Mouse (Mus musculus) forebrain, embryonic 11.5 days (tissue): Measurements from ENCODE around the gene Arl8a. TPM values are rescaled to one million over a fixed set of nuclear protein-coding genes. Genes with fewer than 3 reads are reported as not detected.
"Not testable (repeated sequence)": the region's sequence is repeated elsewhere in the genome, so short reads cannot be mapped to it uniquely, and the experiment has no call there.

Source experiments
- ATAC-seq: fragments of 200-750 bp; cut with Nextera tagmentation; replicated peaks from 2 replicates; pipeline ENCODE4 v1.8.0; 2017; ENCODE audit warnings: moderate TSS enrichment; ENCODE audit not compliant: low FRiP score
- DNase-seq: peaks from one replicate; pipeline ENCODE4 v3.0.0-alpha.2; 2017; ENCODE audit warnings: low spot score
- H3K27ac ChIP-seq: fragments of 300-500 bp; sonication (generic); 2 replicates; pipeline ENCODE4 v1.5.1; 2014; ENCODE audit warnings: low read depth, low read length
- H3K27me3 ChIP-seq: fragments of 300-500 bp; sonication (generic); 2 replicates; pipeline ENCODE4 v1.6.1; 2014; ENCODE audit warnings: mild to moderate bottlenecking, low read length, mixed read lengths; ENCODE audit not compliant: control insufficient read depth, insufficient read depth
- H3K36me3 ChIP-seq: fragments of 300-500 bp; sonication (generic); 2 replicates; pipeline ENCODE4 v1.6.1; 2014; ENCODE audit warnings: mild to moderate bottlenecking, low read length, moderate library complexity, mixed read lengths; ENCODE audit not compliant: control insufficient read depth, insufficient read depth
- H3K4me1 ChIP-seq: fragments of 300-500 bp; sonication (generic); replicated peaks from 2 replicates; pipeline ENCODE4 v1.6.1; 2014; ENCODE audit warnings: low read length, mixed read lengths; ENCODE audit not compliant: control insufficient read depth, insufficient read depth
- H3K4me2 ChIP-seq: fragments of 300-500 bp; sonication (generic); 2 replicates; pipeline ENCODE4 v1.6.1; 2014; ENCODE audit warnings: low read depth, mild to moderate bottlenecking, low read length, moderate library complexity, mixed read lengths; ENCODE audit not compliant: severe bottlenecking
- H3K4me3 ChIP-seq: fragments of 300-500 bp; sonication (generic); 2 replicates; pipeline ENCODE4 v1.5.1; 2014; ENCODE audit warnings: low read depth, low read length
- H3K9ac ChIP-seq: fragments of 300-500 bp; sonication (generic); 2 replicates; pipeline ENCODE4 v1.6.1; 2014; ENCODE audit warnings: low read length
- H3K9me3 ChIP-seq: fragments of 300-500 bp; sonication (generic); 2 replicates; pipeline ENCODE4 v1.6.1; 2016; ENCODE audit warnings: low read length, mixed read lengths; ENCODE audit not compliant: control insufficient read depth
- WGBS: fragments of 180-500 bp; shearing (Covaris S2); extraction: QIAGEN DNeasy Blood & Tissue Kit; methylation state at CpG from one replicate; pipeline ENCODE4 v1.1.7; 2014; 5-methylcytosine and 5-hydroxymethylcytosine counted together
- polyA plus RNA-seq: library from polyadenylated mRNA; unstranded; fragments of >200 nt; fragmentation: Nextera tagmentation; extraction: Ambion mirVana; gene quantifications from 2 replicates; pipeline ENCODE4 v1.2.1, GENCODE M21; 2014

The Arl8a gene
- polyA plus RNA-seq, 1 experiment from 2014 or later = 67.9 TPM

GRCm38 (mm10) chr1:135188197-135188596 is 41.6 kb downstream of the Arl8a start:
- Histone ChIP-seq H3K27ac (no peak overlapping the region), H3K4me1 (no peaks in the 10 kb centered on the region), H3K9ac (no peak overlapping the region), H3K4me3 (no peak overlapping the region), H3K36me3 (no peaks in the 10 kb centered on the region), H3K4me2 (no peak overlapping the region), H3K27me3 (no peaks in the 10 kb centered on the region), H3K9me3 (no peaks in the 10 kb centered on the region)
- no peak for ATAC-seq
- WGBS = 23% methylated on average over 3 of the region's 3 CpGs
- no peak for DNase-seq

GRCm38 (mm10) chr1:135189186-135189585 is 42.6 kb downstream of the Arl8a start:
- Histone ChIP-seq H3K4me1 (no peaks in the 10 kb centered on the region), H3K4me2 (no peak overlapping the region), H3K9me3 (no peaks in the 10 kb centered on the region), H3K27ac (no peak overlapping the region), H3K36me3 (no peaks in the 10 kb centered on the region), H3K9ac (no peak overlapping the region), H3K27me3 (no peaks in the 10 kb centered on the region), H3K4me3 (no peak overlapping the region)
- DNase-seq = no peak
- no peak for ATAC-seq
- 90% methylated on average over 4 of the region's 4 CpGs for WGBS

DNA sequence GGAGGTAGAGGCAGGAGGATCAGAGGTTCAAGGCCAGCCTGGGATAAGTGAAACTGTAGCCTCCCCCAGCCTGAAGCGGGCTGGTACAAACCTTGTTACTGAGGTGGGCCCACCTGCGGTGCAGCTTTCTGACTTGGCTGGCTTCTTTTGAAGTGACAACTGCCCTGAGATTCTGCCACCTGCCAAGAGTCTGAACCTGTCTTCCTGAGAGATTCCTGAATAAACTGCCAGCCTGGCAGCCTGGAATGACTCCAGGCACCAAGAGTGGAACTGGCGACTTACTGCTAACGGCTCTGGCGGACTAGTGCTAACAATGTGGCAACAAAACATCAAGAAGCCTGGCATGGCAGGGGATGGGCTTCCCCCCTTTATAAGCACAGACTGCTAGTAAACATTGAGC is 47.7 kb downstream of the Arl8a start:
- ATAC-seq, H3K36me3 ChIP-seq, H3K4me3 ChIP-seq, H3K9me3 ChIP-seq, H3K4me2 ChIP-seq, H3K27ac ChIP-seq, H3K9ac ChIP-seq, H3K27me3 ChIP-seq, H3K4me1 ChIP-seq: not testable (repeated sequence)
- DNase-seq = peak; percentile 38
- 74% methylated on average over 5 of the region's 5 CpGs for WGBS

DNA sequence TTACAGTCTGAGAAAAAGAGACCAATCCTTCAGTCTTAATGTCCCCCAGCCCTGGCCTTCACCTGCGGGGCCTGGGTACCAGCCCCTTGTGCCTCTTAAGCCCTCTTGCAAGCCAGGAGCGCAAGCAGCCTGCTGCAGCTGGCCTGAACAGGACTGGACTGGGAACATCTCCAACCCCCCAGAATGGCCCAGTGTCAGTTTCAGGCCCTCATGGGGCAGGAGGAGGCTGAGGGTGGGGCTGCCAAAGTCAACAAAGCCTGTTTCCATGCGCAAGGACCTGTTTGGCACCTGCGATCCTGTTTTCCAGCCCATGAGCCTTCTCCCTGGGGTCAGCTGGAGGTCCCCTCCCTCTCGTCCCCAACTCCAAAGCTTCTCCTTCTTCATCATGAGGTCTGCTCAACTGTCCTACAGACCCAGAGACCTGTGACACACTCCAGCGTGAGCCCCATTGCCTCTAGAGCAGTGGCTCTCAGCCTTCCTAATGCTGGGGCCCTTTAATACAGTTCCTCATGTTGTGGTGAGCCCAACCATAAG is 49.4 kb downstream of the Arl8a start:
- no peak overlapping the region for H3K9ac ChIP-seq
- no peak overlapping the region for H3K4me2 ChIP-seq
- H3K27me3 ChIP-seq = no peaks in the 10 kb centered on the region
- 85% methylated on average over 6 of the region's 6 CpGs for WGBS
- no peak overlapping the region for H3K4me3 ChIP-seq
- DNase-seq = peak; percentile 43
- H3K4me1 ChIP-seq = peaks cover 12% of the 10 kb centered on the region
- H3K9me3 ChIP-seq = no peaks in the 10 kb centered on the region
- no peak overlapping the region for H3K27ac ChIP-seq
- H3K36me3 ChIP-seq = no peaks in the 10 kb centered on the region
- no peak for ATAC-seq

GRCm38 (mm10) chr1:135198412-135198811 is 51.8 kb downstream of the Arl8a start:
- Histone ChIP-seq H3K9me3 (no peaks in the 10 kb centered on the region), H3K27ac (no peak overlapping the region), H3K4me3 (no peak overlapping the region), H3K4me2 (no peak overlapping the region), H3K36me3 (no peaks in the 10 kb centered on the region), H3K9ac (no peak overlapping the region), H3K27me3 (no peaks in the 10 kb centered on the region), H3K4me1 (peaks cover 12% of the 10 kb centered on the region)
- WGBS = 28% methylated on average over 5 of the region's 5 CpGs
- DNase-seq (no peak), ATAC-seq (no peak)

GRCm38 (mm10) chr1:135199014-135199819 is 52.6 kb downstream of the Arl8a start:
- 2% methylated on average over 21 of the region's 21 CpGs for WGBS
- DNase-seq (peak; percentile 66), ATAC-seq (peak; percentile 76)
- no peaks in the 10 kb centered on the region for H3K36me3 ChIP-seq
- H3K9ac ChIP-seq = peak overlapping the region; percentile 51
- no peaks in the 10 kb centered on the region for H3K9me3 ChIP-seq
- no peaks in the 10 kb centered on the region for H3K27me3 ChIP-seq
- peak overlapping the region; percentile 47; the same call in 1 of the 2 replicates for H3K4me2 ChIP-seq
- H3K27ac ChIP-seq = no peak overlapping the region
- peaks cover 12% of the 10 kb centered on the region for H3K4me1 ChIP-seq
- no peak overlapping the region for H3K4me3 ChIP-seq

DNA sequence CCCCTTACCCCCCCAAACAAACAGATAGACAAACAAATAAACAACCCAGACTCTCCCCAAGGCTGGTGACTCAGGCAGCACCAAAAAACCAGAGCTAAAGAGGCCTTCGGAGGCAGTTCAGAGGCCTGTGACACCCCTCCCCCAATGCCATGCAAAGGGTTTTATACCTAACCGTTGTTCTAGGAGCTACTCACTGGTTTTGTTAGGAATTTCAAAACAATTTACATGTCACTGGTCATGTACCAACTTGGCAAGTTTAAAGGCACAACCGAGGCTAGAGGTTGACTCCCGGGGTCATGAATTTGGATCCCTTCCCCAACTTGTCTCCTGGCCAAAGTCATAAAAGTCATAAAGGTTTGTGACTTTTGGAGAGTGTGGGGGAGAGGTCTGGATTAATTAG is 53.8 kb downstream of the Arl8a start:
- Histone ChIP-seq H3K27ac (no peak overlapping the region), H3K9ac (no peak overlapping the region), H3K36me3 (no peaks in the 10 kb centered on the region), H3K4me1 (peaks cover 12% of the 10 kb centered on the region), H3K4me2 (no peak overlapping the region), H3K9me3 (no peaks in the 10 kb centered on the region), H3K27me3 (no peaks in the 10 kb centered on the region), H3K4me3 (no peak overlapping the region)
- no peak for DNase-seq
- ATAC-seq = no peak
- WGBS = 90% methylated on average over 4 of the region's 4 CpGs

DNA sequence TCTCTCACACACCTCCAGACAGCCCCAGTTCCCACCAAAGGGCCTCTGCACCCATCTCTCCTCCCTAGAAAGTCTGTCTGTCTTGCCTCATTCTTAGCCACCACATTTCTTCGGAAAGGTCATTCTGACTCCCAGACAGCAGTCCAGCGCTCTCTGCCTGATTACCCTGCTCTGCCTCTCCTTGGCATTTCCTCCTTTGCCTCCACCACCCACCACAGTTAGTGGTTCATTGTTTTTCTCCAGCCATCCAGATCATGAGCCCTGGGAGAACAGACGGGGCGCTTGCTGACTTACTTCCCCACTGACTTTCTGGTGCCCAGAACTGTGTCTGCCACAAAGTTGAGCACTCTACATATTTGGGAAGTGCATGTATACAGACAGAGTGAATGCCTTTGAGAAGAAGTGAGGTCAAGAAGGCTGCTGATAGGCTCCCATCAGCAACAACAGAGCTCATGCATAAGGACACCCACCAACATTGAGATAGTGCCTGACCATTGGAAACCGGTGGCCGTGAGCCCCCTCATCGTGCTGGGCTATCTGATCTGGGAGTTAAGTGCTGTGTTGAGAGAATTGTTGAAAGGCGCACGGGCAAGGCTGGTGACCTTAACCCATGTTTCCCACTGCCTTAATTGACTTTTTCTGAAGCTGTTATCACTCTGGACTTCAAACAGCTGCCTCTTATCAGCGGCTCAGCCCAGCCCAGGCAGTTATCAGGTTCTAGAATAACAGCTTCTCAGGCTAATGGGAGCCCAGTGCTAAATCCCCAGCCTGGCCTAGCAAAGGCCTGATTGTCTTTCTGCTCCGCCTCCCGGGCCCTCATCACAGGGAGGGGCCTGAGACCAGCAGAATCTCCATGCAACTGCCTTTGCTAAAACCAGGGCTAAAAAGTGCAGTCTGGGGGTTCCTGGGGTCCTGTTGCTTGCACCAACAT is 57.8 kb downstream of the Arl8a start:
- Histone ChIP-seq H3K27me3 (no peaks in the 10 kb centered on the region), H3K9ac (no peak overlapping the region), H3K36me3 (no peaks in the 10 kb centered on the region), H3K4me1 (peaks cover 3% of the 10 kb centered on the region; the same call in 1 of the 2 replicates), H3K9me3 (no peaks in the 10 kb centered on the region), H3K27ac (no peak overlapping the region), H3K4me3 (no peak overlapping the region), H3K4me2 (no peak overlapping the region)
- WGBS = 34% methylated on average over 12 of the region's 12 CpGs
- ATAC-seq (no peak), DNase-seq (no peak)
